Mouse (Mus musculus) thymus, adult 2 months (tissue): ENCODE measurements around the gene Olfr1469. TPM values are rescaled to one million over a fixed set of nuclear protein-coding genes. Genes with fewer than 3 reads are reported as not detected.
"Not testable (repeated sequence)": the region's sequence is repeated elsewhere in the genome, so short reads cannot be mapped to it uniquely, and the experiment has no call there.

Experiments used
- DNase-seq: peaks from one replicate; pipeline ENCODE4 v3.0.0; 2021
- H3K27ac ChIP-seq: fragments of 200-500 bp; 2 replicates; pipeline ENCODE4 v1.5.1; 2012; ENCODE audit warnings: low read length, control low read depth; ENCODE audit not compliant: control insufficient read depth, insufficient read depth
- H3K27me3 ChIP-seq: fragments of 200-500 bp; 2 replicates; pipeline ENCODE4 v1.6.1; 2012; ENCODE audit warnings: mild to moderate bottlenecking, low read length, moderate library complexity, mixed read lengths; ENCODE audit not compliant: control insufficient read depth, insufficient read depth
- H3K36me3 ChIP-seq: fragments of 200-500 bp; 2 replicates; pipeline ENCODE4 v1.6.1; 2012; ENCODE audit warnings: mild to moderate bottlenecking, low read length, moderate library complexity; ENCODE audit not compliant: control insufficient read depth, insufficient read depth
- H3K4me1 ChIP-seq: fragments of 200-500 bp; replicated peaks from 2 replicates; pipeline ENCODE4 v1.6.1; 2012; ENCODE audit warnings: low read length; ENCODE audit not compliant: control insufficient read depth, insufficient read depth
- H3K4me3 ChIP-seq: fragments of 200-500 bp; 2 replicates; pipeline ENCODE4 v1.5.1; 2012; ENCODE audit warnings: mild to moderate bottlenecking, low read length, control low read depth, moderate library complexity; ENCODE audit not compliant: control insufficient read depth, insufficient read depth
- CTCF ChIP-seq: fragments of 200-500 bp; IDR thresholded peaks from 2 replicates; pipeline ENCODE4 v1.5.1; 2012; ENCODE audit warnings: mild to moderate bottlenecking, control low read depth, low read length, moderate library complexity, borderline replicate concordance; ENCODE audit not compliant: control insufficient read depth, poor library complexity, insufficient read depth; ENCODE audit errors: extremely low read depth
- POLR2A ChIP-seq: fragments of 200-500 bp; IDR thresholded peaks from 2 replicates; pipeline ENCODE4 v1.6.1; 2012; ENCODE audit warnings: mild to moderate bottlenecking, low read length, control low read depth, moderate library complexity; ENCODE audit not compliant: control insufficient read depth, poor library complexity, insufficient read depth; ENCODE audit errors: extremely low read depth
- WGBS: fragments of 180-500 bp; shearing (Covaris S2); methylation state at CpG from one replicate; pipeline ENCODE4 v1.1.7; 2018; 5-methylcytosine and 5-hydroxymethylcytosine counted together
- polyA plus RNA-seq: library from polyadenylated mRNA; depleted of rRNA; stranded (reverse); fragments of >200 nt; gene quantifications from 2 replicates; pipeline ENCODE4 v1.2.3, GENCODE M21; 2012; rRNA removed

Olfr1469 gene
- not detected in 2 replicates for polyA plus RNA-seq

GRCm38 (mm10) chr19:13407549-13407948 lies at the start of gene Olfr1469:
Gene Olfr1469, plus strand, starts transcription at chr19:13407849.
- no peaks in the 10 kb centered on the region for H3K36me3 ChIP-seq
- H3K27me3 ChIP-seq = no peaks in the 10 kb centered on the region
- H3K4me1 ChIP-seq = no peaks in the 10 kb centered on the region
- DNase-seq = no peak
- 82% methylated on average over 2 of the region's 2 CpGs for WGBS
- H3K27ac ChIP-seq = no peak within 1 kb of the TSS
- H3K4me3 ChIP-seq = no peak within 1 kb of the TSS
- TF ChIP-seq CTCF (no peak), POLR2A (no peak)

GRCm38 (mm10) chr19:13361936-13362335 lies 45.7 kb upstream of the Olfr1469 start, which contains the start of gene Olfr1467:
Gene Olfr1467, plus strand, starts transcription at chr19:13362236.
- Histone ChIP-seq H3K4me1 (no peaks in the 10 kb centered on the region), H3K36me3 (no peaks in the 10 kb centered on the region), H3K27ac (no peak within 1 kb of the TSS), H3K27me3 (no peaks in the 10 kb centered on the region), H3K4me3 (no peak within 1 kb of the TSS)
- no peak for DNase-seq
- WGBS = 85% methylated on average over 2 of the region's 2 CpGs
- TF ChIP-seq CTCF (no peak), POLR2A (no peak)

- H3K27me3 ChIP-seq, H3K4me1 ChIP-seq, H3K27ac ChIP-seq, H3K36me3 ChIP-seq, DNase-seq, H3K4me3 ChIP-seq: not testable (repeated sequence)
- 83% methylated on average over 2 of the region's 2 CpGs for WGBS
Measured at GRCm38 (mm10) chr19:13443109-13443508, 35.5 kb downstream of the Olfr1469 start, which contains the start of gene Olfr1471. Gene Olfr1471, plus strand, starts transcription at chr19:13443409.

- WGBS = 87% methylated on average over 1 of the region's 1 CpGs
Measured at GRCm38 (mm10) chr19:13455986-13456385, 48.3 kb downstream of the Olfr1469 start, which contains the start of gene Olfr1472. Gene Olfr1472, minus strand, starts transcription at chr19:13456086.

More at GRCm38 (mm10) chr19:13455986-13456385, 48.3 kb downstream of the Olfr1469 start, which contains the start of gene Olfr1472:
- no peaks in the 10 kb centered on the region for H3K36me3 ChIP-seq
- no peaks in the 10 kb centered on the region for H3K4me1 ChIP-seq
- no peak for DNase-seq
- H3K27ac ChIP-seq = no peak within 1 kb of the TSS
- no peaks in the 10 kb centered on the region for H3K27me3 ChIP-seq
- no peak within 1 kb of the TSS for H3K4me3 ChIP-seq
- TF ChIP-seq CTCF (no peak), POLR2A (no peak)

Other genes starting within 250 kb of the Olfr1469 start
- not detected in 2 replicates for gene Olfr1461, start 244.8 kb upstream of the Olfr1469 start, polyA plus RNA-seq
- not detected in 2 replicates for gene Olfr1462, start 222.1 kb upstream of the Olfr1469 start, polyA plus RNA-seq
- gene Olfr1463, start 176.5 kb upstream of the Olfr1469 start, polyA plus RNA-seq = not detected in 2 replicates
- gene Olfr1465, start 92.3 kb upstream of the Olfr1469 start, polyA plus RNA-seq = not detected in 2 replicates
- not detected in 2 replicates for gene Olfr1466, start 69.0 kb upstream of the Olfr1469 start, polyA plus RNA-seq
- gene Olfr1467, start 45.6 kb upstream of the Olfr1469 start, polyA plus RNA-seq = not detected in 2 replicates
- not detected in 2 replicates for gene Olfr1471, start 35.6 kb downstream of the Olfr1469 start, polyA plus RNA-seq
- gene Olfr1472, start 48.2 kb downstream of the Olfr1469 start, polyA plus RNA-seq = not detected in 2 replicates
- gene Olfr1474, start 61.7 kb downstream of the Olfr1469 start, polyA plus RNA-seq = not detected in 2 replicates
- not detected in 2 replicates for gene Olfr1475, start 72.3 kb downstream of the Olfr1469 start, polyA plus RNA-seq
- not detected in 2 replicates for gene Olfr1477, start 92.7 kb downstream of the Olfr1469 start, polyA plus RNA-seq
- gene Olfr1480, start 120.1 kb downstream of the Olfr1469 start, polyA plus RNA-seq = not detected in 2 replicates
- gene Olfr1484, start 175.7 kb downstream of the Olfr1469 start, polyA plus RNA-seq = not detected in 2 replicates
- gene Olfr1487, start 209.5 kb downstream of the Olfr1469 start, polyA plus RNA-seq = not detected in 2 replicates
- not detected in 2 replicates for gene Olfr1489, start 223.8 kb downstream of the Olfr1469 start, polyA plus RNA-seq
- not detected in 2 replicates for gene Olfr1490, start 243.2 kb downstream of the Olfr1469 start, polyA plus RNA-seq